Mouse (Mus musculus) induced T-regulatory cell, adult 2 months (primary cell): ENCODE results near the gene Rhod.

Experiments used
- DNase-seq: peaks from one replicate; pipeline ENCODE4 v3.0.0-alpha.2; 2012; ENCODE audit warnings: low read depth

The Rhod gene

DNA sequence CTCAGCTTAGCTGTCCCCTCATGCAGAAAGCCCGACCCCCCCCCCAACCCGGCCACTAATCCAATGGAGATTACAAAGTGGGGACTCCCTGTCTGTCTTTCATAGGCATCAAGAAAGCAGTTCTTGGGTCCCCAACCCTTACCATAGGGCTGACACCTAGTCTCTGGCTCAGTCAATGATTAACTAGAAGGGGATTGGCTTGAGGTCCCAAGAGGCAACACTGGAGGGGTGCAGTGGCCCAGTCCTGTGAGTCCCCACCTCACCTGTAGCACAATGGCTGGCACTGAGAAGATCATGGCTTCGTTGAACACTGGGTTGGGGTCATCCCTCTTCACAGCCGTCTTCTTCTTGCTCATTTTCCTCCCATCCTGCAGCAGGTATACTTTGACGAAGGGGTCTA lies 11.4 kb upstream of the Rhod start:
- DNase-seq: no peak

DNA sequence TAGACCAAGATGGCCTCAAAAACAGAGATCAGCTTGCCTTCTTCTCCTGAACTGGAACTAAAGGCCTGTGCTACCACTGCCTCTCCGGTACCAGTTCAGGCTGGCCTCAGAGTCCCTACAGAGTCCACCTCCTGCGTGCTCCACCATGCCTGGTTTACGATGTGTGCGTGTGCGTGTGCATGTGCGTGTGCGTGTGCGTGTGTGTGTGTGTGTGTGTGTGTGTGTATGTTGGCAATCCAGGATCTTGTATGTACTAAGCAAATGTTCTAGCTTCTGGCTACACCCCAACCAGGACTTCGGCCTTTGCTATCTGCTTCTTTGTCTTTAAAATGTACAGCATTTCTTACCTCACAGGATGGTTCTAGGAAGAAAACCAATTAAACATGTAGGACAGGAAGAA lies 10.0 kb upstream of the Rhod start:
- no peak for DNase-seq

DNA sequence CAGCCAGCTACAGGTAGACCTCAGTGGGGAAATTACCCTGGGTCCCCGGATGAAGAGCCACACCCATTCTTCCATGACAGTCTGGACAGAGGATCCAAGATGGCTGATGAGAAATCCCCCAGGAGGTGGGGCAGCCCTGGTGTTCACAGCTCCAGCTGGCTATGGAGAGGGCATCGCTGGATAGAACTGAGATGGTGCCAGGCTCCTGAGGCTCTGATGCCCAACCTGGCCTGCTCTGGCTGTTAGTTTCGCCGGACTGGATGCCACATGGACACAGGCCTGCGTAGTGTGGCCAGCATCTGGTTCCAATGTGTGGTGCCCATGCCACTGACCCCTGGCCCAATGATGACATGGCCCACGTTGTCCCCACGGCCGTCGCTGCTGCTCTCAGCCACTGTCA lies 8.2 kb upstream of the Rhod start:
- DNase-seq: no peak

DNA sequence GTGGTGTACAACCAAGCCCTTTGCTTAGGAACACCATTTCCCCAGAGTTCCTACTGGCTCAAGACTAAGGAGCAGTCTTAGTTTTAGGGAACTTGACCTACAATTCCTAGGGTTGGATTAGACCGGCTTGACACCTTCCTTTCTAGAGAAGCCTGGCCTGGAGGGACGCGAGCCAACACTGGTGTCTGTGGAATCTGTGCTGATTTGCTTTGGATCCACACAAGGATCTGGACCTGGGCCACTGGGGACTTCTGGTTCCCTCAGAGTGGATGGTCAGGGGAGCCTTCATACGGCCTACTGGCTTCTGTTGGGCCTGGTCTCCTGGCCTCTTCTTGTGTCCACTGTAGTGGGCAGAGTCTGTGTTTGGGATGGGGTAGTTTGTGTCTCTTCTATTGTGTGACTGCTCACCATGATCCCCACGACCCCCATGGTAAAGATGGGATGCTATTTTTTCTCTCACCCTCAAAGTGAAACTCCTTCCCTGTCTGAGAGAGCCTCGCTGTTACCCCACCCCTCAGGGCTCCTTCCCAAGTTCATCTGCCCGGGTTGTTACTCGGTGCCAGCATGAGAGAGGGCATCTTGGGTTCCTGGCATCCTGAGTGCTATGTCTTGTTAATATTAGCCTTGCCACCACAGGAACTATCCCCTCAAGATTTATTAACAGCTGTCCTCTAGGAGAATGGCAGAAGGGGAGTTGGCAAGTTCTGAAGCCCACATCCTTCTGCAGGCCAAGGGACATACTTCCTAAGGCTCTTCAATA lies 7.6 kb upstream of the Rhod start:
- no peak for DNase-seq

DNA sequence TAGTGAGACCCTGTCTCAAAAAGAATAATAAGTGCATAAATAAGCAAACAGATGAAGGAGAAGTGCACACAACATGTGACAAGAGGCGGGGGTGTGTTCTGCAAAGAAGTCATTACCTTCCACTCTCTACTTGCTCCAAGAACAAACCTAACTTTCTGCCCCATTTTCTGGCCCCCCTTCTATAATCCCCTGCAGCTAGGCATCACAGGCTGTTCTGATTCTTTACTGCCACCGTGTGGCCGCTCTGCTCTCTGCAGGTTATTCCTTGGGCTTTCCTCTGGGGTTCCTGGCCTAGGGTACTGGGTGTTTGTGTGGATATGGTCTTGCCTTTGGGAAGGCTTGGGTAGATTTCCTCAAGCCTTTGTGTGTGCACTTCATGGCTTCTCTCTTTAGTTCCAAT lies 3.2 kb upstream of the Rhod start:
- DNase-seq: peak; percentile 84

DNA sequence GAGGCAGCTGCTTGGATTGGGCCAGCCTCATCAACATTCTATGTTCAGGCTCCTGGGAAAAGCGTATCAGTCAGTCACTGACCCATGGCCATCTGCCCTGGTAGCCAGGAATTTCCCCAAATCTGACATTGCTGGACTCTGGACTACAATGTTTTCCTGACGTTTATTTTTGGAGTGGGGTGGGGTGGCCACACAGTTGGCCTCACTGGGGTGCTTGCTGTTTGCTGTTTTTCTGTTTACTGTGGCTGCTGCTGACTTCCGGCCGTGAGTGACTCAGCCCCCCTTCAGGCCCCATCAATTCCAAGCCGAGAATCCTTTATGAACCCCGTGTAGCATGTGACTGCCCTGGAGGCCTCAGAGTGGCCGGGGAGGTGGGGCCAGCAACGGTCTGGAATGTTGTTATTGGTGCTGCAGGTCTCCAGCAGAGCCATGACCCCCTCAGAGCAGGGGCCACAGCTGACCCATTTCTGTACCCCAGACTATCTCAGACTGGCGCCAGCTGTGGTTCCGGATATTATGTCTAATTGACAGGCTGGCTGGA lies 2.5 kb upstream of the Rhod start:
- DNase-seq: no peak

DNA sequence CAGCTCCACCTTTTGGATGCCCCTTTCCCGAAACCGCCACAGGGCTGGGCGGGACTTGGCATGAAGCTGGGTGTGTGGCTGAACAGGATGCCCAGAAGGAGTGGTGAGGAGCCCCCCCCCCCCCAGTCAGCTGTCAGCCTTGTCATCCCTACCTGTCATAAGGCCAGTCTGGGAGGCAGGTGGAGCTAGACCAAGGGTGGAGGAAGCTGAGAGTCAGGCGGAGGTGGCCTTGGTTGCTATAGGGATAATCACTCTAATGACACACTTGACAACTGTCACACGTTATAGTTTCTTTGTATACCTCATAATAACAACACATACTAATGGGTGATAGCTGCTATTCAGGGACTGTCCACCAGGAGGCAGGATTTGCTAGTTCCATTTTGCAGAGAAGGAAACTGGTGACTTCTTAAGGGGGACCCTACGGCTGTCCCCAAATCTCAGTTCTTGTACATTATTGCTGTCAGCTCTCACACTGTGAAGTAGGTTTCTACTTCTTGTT lies 1.9 kb upstream of the Rhod start:
- DNase-seq: peak; percentile 92

DNA sequence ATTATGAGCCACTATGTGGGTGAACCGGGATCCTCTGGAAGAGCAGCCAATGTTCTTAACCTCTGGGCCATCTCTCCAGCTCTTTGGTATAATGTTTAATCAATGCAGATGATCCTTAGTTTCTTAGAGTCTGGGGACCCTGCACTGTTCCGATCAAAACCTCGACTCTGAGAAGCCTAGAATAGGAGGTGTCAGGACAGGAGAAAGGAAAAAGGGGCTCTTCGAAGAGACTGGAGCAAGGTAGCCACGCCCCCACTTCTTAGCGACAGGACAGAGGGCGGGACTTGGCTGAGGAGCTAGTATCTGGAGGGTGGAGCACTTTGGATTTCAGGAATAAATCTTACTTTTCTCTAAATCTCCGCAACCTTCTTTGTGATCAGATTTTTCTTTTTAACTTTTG lies 990 bp upstream of the Rhod start:
- peak; percentile 36 for DNase-seq

DNA sequence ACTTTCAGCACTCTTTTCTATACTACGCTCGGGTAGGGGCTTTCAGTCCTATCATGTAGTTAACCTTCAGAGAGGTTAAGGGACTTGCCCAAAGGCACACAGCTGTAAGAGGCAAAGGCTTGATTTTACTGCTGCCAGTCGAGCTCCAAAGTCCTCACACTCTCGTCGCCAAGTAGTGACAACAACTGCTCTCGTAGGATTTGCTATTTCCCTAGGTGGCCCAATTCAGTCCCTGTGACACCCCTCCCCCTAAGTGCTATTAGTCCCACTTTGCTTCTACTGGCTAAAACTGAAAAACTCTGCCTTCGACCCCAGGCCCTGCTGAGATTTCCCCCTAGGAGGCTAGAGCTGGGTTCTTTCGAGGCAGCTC lies 456 bp downstream of the Rhod start:
- DNase-seq: no peak

DNA sequence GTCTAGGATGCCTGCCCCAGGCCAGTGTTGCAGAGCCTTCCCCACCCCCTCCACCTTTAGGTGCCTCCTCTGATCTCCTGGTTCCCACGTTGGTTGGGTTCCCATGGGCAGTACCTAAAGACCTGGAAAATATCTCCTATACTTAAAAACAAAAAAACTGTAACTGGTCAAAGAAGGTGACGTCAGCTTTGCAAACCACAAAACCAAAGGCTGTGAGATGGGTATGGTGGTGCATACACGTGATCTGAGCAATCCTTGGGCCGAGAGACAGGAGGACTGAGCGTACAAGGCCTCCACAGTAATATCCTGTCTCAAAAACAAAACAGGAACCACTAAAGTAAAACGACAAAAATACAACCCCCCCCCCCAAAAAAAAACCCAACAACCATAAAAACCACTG lies 1.3 kb downstream of the Rhod start:
- peak; percentile 73 for DNase-seq

DNA sequence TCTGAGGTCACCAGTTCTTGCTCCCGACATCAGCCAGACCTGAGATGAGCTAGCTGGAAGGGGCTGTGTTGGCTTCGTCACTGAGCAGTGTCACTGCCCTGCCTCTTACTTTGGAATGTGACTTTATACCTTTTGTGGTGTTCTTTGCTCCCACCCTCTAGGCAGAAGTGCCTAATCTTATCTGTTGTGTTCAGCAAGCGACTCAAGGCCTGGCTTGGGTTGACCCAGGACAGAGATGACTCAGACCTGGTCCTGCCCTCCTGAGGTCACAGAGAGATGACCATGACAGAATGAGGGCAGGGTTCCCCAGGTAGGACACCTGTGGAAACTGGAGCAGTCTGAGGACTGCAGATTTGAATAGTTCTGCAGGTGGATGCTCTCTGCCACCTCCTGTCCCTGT lies 3.0 kb downstream of the Rhod start:
- no peak for DNase-seq

DNA sequence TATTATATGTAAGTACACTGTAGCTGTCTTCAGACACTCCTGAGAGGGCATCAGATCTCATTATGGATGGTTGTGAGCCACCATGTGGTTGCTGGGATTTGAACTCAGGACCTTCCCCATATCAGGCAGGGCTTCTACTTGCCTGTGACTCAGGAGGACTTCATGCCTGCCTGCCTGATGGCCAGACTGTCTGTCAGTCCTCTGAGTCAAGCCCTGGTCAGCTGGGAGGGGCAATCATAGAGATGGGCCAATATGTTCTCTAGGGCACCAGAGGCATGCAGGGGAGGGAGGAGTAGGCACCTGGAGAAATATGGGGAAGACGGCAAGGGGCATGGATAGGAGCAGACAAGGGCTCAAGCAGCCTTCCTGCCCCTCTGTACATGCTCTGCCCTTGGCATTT lies 4.2 kb downstream of the Rhod start:
- no peak for DNase-seq

DNA sequence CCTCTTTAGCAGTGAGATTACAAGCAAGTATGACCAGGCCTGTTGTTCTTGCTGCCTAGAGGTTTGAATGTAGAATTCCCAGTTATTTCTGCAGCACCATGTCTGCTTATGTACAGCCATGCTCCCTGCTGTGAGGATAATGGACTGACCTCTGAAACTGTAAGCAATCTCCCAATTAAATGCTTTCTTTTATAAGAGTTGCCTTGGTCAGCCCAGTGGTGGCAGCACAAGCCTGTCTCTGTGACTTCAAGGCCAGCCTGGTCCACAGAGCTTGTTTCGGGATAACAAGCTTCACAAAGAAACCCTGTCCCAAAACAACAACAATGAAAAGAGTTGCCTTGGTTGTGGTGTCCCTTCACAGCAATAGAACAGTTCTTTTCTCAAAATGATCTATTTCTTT lies 5.5 kb downstream of the Rhod start:
- DNase-seq: no peak

DNA sequence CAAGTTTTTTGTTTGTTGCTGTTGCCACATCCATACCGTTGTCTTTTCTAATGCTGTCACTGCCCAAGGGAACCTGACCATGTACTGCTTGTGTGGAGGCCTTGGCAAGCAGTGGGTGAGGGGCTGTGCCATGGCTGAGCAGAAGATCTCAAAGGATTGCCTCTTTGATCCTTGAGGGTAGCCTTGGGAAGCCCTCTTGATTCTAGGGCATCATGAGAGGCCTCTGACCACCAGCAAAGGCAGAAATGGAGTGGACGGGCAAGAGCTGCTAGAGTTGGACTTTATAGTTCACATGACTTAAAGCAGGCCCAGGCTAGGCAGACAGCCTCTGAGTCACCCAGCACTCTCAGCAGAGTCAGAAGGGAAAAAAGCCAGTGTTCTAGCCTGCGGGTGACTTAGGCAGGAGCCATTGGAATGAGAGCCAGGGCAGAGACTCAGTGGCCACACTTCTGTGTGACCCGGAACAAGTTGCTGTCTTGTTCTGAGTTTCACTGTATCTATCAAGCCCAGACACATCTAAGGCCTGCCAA lies 9.1 kb downstream of the Rhod start:
- no peak for DNase-seq

DNA sequence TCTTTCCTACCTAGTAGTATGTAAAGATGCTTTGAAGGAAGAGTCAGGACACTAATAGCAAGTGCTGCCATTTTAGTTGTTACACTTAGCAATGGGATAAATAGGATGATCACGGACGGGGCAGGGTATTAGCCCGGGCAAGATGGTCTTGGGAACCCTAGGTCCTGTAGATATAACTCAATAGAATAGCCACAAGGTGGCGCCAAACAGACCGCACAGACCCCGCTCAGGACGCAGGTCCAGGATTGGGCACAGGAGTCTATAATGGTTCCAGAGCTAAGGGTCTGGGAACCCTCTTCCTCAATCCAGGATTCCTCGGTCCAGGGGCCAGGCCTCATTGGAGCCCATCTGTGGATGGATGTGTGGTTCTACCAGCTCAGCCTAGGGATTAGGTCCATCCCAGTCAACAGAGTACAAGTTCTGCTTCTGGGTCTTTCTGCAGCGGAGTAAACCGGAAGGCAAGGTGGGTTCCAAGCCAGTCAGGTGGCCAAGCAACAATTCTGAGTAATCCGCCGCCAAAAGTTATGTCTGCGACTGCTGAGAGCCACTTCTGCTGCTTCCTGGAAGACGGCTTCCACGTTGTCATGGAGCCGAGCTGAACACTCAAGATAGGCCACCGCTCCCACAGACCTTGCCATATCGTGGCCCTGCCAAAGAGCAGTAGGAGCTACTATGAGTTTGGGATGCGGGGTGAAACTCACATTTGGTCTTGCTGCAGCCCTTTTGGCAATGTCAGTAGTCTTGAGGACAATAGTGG lies 13.4 kb downstream of the Rhod start:
- DNase-seq: peak; percentile 68

DNA sequence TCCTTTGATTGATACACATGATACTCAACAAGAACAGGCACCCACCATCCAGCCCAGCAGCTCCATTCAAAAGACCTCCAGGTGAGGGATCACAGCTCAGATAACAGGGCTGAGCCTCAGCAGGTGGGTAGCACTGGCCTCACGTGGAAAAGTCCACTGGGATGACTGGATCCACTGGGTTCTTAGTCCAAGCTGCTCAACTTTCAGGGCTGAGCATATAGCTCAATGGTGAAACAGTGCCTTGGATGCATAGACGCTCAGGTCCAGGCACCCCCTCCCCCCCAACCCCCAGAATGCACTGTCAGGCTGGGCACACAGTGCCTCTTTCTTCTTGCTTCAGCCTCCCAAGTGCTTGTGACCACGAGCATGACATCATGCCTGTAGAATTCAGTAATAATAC lies 16.2 kb downstream of the Rhod start:
- no peak for DNase-seq

DNA sequence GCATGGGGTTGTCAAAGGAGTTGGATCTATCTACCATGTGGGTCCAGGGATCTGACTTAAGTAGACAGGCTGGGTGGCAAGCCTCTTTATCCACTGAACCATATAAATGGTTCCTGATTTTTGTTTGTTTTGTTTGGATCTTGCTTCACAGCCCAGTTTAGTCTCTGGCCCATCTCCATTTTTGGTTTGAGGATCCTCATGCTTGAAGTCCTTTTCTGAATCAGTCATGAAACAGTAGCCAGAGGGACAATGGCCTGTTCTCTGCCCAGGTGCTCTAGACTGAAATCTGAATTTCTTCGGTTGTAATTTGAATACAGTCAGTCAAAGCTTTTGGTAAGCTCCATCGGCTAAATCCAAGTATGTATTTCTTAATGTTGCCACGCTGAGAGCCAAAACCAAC lies 16.7 kb downstream of the Rhod start:
- DNase-seq: no peak

DNA sequence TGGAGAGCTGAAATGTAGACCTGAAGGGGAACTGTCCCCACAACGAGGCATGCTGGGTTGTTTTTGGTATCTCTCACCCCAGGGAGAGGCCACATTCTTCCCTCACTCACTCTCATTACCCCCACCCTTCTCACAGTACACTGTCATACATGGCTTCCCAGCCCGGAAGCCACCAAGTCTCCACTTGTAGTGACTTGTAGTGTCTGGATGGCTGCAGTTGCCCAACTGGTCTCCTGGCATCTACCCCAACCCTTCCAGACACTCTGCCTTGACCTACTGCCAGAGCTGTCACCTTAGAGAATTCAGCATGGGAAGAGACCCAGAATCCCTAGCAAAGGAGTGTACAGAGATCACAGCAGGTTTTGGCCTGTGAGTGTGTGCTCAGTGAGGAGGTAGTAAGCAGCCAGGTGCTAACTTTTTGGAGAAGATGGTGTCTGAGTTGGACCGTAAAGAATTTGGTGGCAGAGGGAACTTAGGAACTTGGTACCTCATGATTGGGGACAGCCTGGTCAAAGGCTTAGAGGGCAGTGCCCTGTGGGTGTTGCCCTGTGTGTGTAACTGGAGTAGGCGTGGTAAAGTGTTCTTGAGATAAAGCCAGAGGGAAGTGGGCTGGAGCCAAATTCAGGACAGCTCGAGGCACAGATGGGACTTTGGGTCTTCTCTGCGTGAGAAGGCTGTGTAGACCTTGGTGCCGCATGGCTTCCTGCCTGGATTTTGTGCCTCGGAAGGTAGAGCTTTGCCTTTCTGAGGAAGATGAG lies 18.9 kb downstream of the Rhod start:
- no peak for DNase-seq

DNA sequence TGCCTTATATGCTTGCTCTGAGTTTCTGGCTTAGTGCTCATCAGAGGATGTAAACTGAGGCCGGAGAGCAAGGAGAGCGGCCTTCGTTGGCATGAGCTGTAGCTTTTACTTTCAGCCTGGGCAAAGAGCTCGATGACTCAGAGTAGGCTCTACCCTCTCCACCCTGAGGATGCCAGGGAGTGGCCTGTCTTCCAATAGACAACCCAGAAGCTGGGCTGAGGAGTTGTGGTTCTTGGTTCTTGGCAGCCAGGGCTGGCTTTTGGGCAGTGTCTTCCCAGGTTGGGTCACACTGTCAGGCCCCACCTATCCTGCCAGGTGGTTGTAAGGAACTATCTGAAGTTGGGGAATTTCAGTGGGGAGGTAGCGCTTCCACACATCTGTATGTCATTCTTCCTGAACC lies 19.5 kb downstream of the Rhod start:
- DNase-seq: no peak

DNA sequence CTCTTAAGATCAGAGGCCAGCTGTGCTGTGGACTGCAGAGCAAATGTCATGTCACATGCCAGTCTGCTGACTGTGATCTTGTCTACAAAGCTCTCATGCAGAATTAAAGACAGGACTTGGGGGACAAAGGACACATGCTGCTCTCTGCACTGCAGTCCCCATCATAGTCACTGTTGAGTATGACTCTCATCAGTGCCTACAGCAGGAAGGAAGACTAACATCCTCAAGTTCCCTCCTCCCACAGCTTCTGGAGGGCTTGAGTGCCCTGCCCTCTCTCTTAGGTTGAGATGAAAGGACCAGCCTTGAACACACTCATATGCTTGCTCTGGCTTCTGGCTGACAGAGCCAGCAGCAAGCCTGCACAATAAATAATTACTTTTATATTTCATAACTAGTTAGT lies 21.5 kb downstream of the Rhod start:
- no peak for DNase-seq

DNA sequence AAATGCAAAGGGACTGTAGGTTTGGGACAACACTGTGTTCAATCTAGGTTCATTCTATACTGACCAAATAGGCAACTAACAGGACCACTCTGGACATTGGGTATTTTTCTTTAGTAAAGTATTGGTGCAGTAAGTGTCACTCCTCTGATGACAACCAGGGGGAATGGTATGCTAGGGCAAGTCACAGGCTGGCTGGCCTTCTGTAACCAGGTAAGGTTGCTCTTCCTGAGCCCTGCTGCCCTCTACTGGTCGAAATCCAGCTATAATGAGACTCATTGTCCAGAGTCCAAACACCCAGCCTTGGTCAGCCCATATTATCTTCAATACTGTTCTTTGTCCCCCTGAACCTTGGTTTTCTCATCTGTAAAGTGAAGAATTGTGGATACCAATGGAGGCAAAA lies 22.0 kb downstream of the Rhod start:
- peak; percentile 81 for DNase-seq

DNA sequence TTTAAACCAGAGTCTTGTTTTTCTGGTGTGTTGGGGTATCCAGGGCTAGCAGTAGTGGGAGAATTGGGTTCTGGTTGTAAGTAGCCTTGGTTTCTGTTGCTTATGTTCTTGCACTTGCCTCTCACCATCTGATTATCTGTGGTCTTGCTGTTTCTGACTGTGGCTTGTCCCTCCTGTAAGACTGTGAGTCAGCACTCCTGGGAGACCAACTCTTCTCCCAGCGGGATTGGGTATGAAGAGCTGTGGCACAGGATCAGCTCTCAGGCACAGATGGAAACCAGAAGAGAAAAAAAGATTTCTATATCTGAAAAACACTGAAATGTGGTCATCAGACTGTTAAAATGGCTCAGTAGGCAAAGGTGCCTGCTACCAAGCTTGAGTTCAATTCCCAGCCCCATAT lies 24.6 kb downstream of the Rhod start:
- DNase-seq: no peak
